Mouse (Mus musculus) neural tube, embryonic 15.5 days (tissue): ENCODE measurements around the gene Eng. TPM values are rescaled to one million over a fixed set of nuclear protein-coding genes. Genes with fewer than 3 reads are reported as not detected.

Experiments
- ATAC-seq: fragments of 200-750 bp; cut with Nextera tagmentation; 2 replicates; pipeline ENCODE4 v1.8.0; 2017; ENCODE audit warnings: mild to moderate bottlenecking, moderate TSS enrichment, moderate library complexity; ENCODE audit not compliant: low FRiP score
- H3K27ac ChIP-seq: fragments of 300-500 bp; sonication (generic); replicated peaks from 2 replicates; pipeline ENCODE4 v1.5.1; 2015; ENCODE audit warnings: mild to moderate bottlenecking, inconsistent platforms
- H3K27me3 ChIP-seq: fragments of 300-500 bp; sonication (generic); replicated peaks from 2 replicates; pipeline ENCODE4 v1.6.1; 2015; ENCODE audit warnings: inconsistent platforms
- H3K36me3 ChIP-seq: fragments of 300-500 bp; sonication (generic); 2 replicates; pipeline ENCODE4 v1.6.1; 2015; ENCODE audit warnings: inconsistent platforms
- H3K4me1 ChIP-seq: fragments of 300-500 bp; sonication (generic); 2 replicates; pipeline ENCODE4 v1.6.1; 2015; ENCODE audit warnings: inconsistent platforms
- H3K4me2 ChIP-seq: fragments of 300-500 bp; sonication (generic); 2 replicates; pipeline ENCODE4 v1.6.1; 2015; ENCODE audit warnings: inconsistent platforms, mild to moderate bottlenecking, moderate library complexity
- H3K4me3 ChIP-seq: fragments of 300-500 bp; sonication (generic); replicated peaks from 2 replicates; pipeline ENCODE4 v1.5.1; 2015; ENCODE audit warnings: mild to moderate bottlenecking, inconsistent platforms
- H3K9ac ChIP-seq: fragments of 300-500 bp; sonication (generic); replicated peaks from 2 replicates; pipeline ENCODE4 v1.6.1; 2015; ENCODE audit warnings: mild to moderate bottlenecking, inconsistent platforms
- H3K9me3 ChIP-seq: fragments of 300-500 bp; sonication (generic); replicated peaks from 2 replicates; pipeline ENCODE4 v1.6.1; 2016; ENCODE audit warnings: inconsistent platforms
- WGBS: fragments of 180-500 bp; shearing (Covaris S2); methylation state at CpG from one replicate; pipeline ENCODE4 v1.1.7; 2015; ENCODE audit warnings: mixed read lengths; 5-methylcytosine and 5-hydroxymethylcytosine counted together
- polyA plus RNA-seq: library from polyadenylated mRNA; unstranded; fragments of >200 nt; fragmentation: Nextera tagmentation; extraction: Ambion mirVana; gene quantifications from 2 replicates; pipeline ENCODE4 v1.2.1, GENCODE M21; 2015

Eng gene
- polyA plus RNA-seq, 1 experiment from 2014 or later, result 29.6 TPM

GRCm38 (mm10) chr2:32653764-32654163 lies 7.4 kb downstream of the Eng start:
- WGBS, result 36% methylated on average over 7 of the region's 7 CpGs
- Histone ChIP-seq H3K4me1 (no peaks in the 10 kb centered on the region; the same call in 1 of the 2 replicates), H3K27me3 (no peaks in the 10 kb centered on the region), H3K4me2 (no peak overlapping the region), H3K9me3 (no peaks in the 10 kb centered on the region), H3K27ac (peak overlapping the region; percentile 23; the same call in 1 of the 2 replicates), H3K9ac (no peak overlapping the region), H3K4me3 (no peak overlapping the region), H3K36me3 (no peaks in the 10 kb centered on the region)
- ATAC-seq, result no peak

- Histone ChIP-seq H3K4me1 (no peaks in the 10 kb centered on the region; the same call in 1 of the 2 replicates), H3K27me3 (no peaks in the 10 kb centered on the region), H3K9ac (no peak overlapping the region), H3K36me3 (no peaks in the 10 kb centered on the region), H3K4me3 (no peak overlapping the region), H3K9me3 (no peaks in the 10 kb centered on the region), H3K4me2 (no peak overlapping the region), H3K27ac (peak overlapping the region; percentile 18)
- 69% methylated on average over 14 of the region's 14 CpGs for WGBS
- ATAC-seq, result no peak
Observed at GRCm38 (mm10) chr2:32654743-32655393, 8.5 kb downstream of the Eng start.

DNA sequence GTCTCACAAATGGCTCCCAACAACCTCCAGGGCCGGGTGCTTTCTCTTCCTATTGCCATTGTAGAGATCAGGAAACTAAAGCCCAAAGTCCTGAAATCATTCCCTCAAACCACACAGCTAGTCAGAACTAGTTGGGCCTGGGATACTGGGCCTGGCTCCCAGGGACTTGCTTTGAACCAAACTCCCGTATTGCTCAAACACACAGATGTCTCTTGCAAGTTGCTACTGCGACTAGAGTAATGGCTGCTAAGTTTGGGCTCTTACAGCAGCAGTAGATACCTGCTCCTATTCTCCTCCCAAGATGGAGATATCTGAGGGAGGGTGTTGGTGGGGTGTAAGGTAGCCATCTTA lies 9.0 kb downstream of the Eng start:
- WGBS, result 88% methylated on average over 3 of the region's 3 CpGs
- no peaks in the 10 kb centered on the region for H3K36me3 ChIP-seq
- no peak overlapping the region for H3K4me3 ChIP-seq
- no peaks in the 10 kb centered on the region for H3K9me3 ChIP-seq
- H3K27me3 ChIP-seq, result no peaks in the 10 kb centered on the region
- peak overlapping the region; percentile 18 for H3K27ac ChIP-seq
- no peak overlapping the region for H3K9ac ChIP-seq
- no peak for ATAC-seq
- H3K4me1 ChIP-seq, result no peaks in the 10 kb centered on the region; the same call in 1 of the 2 replicates
- no peak overlapping the region for H3K4me2 ChIP-seq

DNA sequence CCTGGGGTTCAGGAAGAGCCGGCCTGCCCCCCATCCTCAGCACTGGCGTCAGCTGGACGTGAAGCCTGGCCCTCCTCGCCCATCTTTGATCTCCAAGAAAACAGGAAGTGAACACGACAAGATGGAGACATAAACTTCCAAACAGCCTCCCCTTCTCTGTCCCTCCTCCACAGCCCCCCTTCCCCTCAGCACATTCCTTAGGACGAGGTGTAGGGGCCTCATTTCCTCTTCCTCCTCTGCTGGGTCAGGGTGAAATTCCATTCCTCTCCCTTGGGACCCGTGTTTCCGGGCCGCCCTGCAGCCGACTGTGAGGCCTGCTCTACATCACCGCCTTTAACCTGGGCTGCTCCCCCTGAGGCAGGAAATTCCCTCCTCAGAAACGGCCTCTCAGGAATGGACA lies 9.4 kb downstream of the Eng start:
- Histone ChIP-seq H3K4me1 (no peaks in the 10 kb centered on the region; the same call in 1 of the 2 replicates), H3K4me3 (no peak overlapping the region), H3K4me2 (no peak overlapping the region), H3K27ac (0 out of 2 replicates have a peak overlapping the region, but pooled peaks have one; percentile 18), H3K9me3 (no peaks in the 10 kb centered on the region), H3K27me3 (no peaks in the 10 kb centered on the region), H3K9ac (no peak overlapping the region), H3K36me3 (no peaks in the 10 kb centered on the region)
- ATAC-seq, result no peak
- WGBS, result 67% methylated on average over 12 of the region's 12 CpGs

DNA sequence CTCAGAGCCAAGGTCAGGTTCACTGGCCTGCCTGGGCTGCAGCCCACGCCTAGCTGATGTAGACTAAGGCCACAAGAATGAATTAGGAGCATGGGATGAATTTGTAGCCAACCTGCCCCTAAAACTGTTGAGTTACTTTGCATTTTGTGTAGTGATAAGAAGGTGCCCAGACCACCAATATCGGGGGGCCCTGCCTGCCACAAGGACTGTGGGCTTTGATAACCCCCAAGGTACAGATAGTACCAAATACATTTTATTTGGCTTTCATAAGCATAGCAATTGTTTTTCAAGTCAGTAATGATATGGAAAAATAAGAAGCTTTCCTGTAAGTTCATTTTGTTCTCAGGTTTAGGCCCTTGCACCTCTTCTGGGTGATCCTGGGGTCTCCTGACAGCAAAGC lies 12.5 kb downstream of the Eng start:
- 88% methylated on average over 2 of the region's 2 CpGs for WGBS
- no peak for ATAC-seq
- Histone ChIP-seq H3K9me3 (no peaks in the 10 kb centered on the region), H3K4me3 (no peak overlapping the region), H3K27ac (no peak overlapping the region), H3K4me2 (no peak overlapping the region), H3K9ac (no peak overlapping the region), H3K27me3 (no peaks in the 10 kb centered on the region), H3K4me1 (no peaks in the 10 kb centered on the region; the same call in 1 of the 2 replicates), H3K36me3 (no peaks in the 10 kb centered on the region)

DNA sequence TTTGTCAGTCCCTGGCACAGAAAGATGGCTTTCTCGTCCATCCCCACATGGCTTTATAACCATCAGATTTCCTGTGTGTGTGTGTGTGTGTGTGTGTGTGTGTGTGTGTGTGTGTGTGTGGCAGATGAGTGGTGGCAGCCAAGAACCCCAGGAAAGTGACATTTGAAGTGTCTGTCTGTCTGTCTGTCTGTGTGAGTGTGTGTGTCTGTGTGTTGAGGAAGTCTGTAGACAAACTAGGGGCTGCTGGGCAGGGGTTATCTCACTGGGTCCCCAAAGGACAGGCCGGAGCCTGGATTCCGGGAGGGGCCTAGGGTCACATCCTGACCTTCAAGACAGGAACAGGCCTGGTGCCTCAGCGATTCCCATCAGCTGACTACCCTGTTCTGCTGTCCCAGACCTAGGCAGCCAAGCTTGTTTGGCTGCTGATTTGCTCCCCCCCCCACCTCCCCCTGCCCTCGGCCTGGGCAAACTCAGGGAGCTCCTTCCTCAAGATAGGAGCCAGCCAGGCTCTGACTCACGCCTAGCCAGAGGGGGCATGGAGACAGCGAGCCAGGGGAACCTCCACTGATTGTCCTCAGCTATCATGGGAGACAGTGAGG lies 15.2 kb downstream of the Eng start:
- no peak overlapping the region for H3K9ac ChIP-seq
- no peaks in the 10 kb centered on the region for H3K9me3 ChIP-seq
- H3K36me3 ChIP-seq, result no peaks in the 10 kb centered on the region
- no peaks in the 10 kb centered on the region for H3K27me3 ChIP-seq
- ATAC-seq, result no peak
- H3K4me3 ChIP-seq, result no peak overlapping the region
- H3K4me1 ChIP-seq, result peaks cover 5% of the 10 kb centered on the region; the same call in 1 of the 2 replicates
- H3K27ac ChIP-seq, result no peak overlapping the region
- WGBS, result 54% methylated on average over 7 of the region's 7 CpGs
- no peak overlapping the region for H3K4me2 ChIP-seq

GRCm38 (mm10) chr2:32662291-32662690 lies 15.9 kb downstream of the Eng start:
- 53% methylated on average over 5 of the region's 5 CpGs for WGBS
- Histone ChIP-seq H3K27ac (no peak overlapping the region), H3K4me1 (peaks cover 5% of the 10 kb centered on the region; the same call in 1 of the 2 replicates), H3K9me3 (no peaks in the 10 kb centered on the region), H3K9ac (no peak overlapping the region), H3K4me2 (no peak overlapping the region), H3K4me3 (no peak overlapping the region), H3K36me3 (no peaks in the 10 kb centered on the region), H3K27me3 (no peaks in the 10 kb centered on the region)
- ATAC-seq, result no peak

DNA sequence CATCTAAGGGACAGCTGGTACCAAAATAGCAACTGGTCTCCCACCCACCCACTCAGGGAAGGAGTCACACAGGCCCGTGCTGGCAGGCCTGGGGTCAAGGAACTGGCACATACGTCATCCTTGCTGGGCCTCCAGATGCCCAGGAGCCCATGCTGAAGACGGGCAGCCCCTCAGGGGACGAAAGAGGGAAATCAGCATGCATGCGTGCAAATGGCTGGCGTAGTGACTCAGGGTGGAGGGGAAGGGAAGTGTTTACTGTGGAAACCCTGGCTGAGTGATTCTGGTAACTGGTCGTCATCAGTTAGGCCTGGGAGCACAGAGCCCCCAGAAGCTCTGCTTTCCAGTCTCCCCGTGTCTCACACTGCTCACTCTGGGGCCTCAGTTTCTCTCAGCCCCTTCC lies 18.9 kb downstream of the Eng start:
- Histone ChIP-seq H3K9ac (no peak overlapping the region), H3K4me2 (no peak overlapping the region), H3K36me3 (no peaks in the 10 kb centered on the region), H3K4me3 (no peak overlapping the region), H3K4me1 (peaks cover 8% of the 10 kb centered on the region; the same call in 1 of the 2 replicates), H3K9me3 (no peaks in the 10 kb centered on the region), H3K27me3 (no peaks in the 10 kb centered on the region), H3K27ac (no peak overlapping the region)
- ATAC-seq, result no peak
- 71% methylated on average over 8 of the region's 8 CpGs for WGBS

- no peak overlapping the region for H3K9ac ChIP-seq
- H3K27me3 ChIP-seq, result no peaks in the 10 kb centered on the region
- 91% methylated on average over 6 of the region's 6 CpGs for WGBS
- peaks cover 8% of the 10 kb centered on the region; the same call in 1 of the 2 replicates for H3K4me1 ChIP-seq
- no peak overlapping the region for H3K4me3 ChIP-seq
- H3K36me3 ChIP-seq, result no peaks in the 10 kb centered on the region
- no peak overlapping the region for H3K27ac ChIP-seq
- no peak for ATAC-seq
- H3K4me2 ChIP-seq, result no peak overlapping the region
- no peaks in the 10 kb centered on the region for H3K9me3 ChIP-seq
Observed at GRCm38 (mm10) chr2:32665853-32666252, 19.5 kb downstream of the Eng start.

- Histone ChIP-seq H3K4me1 (peaks cover 8% of the 10 kb centered on the region; the same call in 1 of the 2 replicates), H3K9ac (no peak overlapping the region), H3K27me3 (no peaks in the 10 kb centered on the region), H3K36me3 (no peaks in the 10 kb centered on the region), H3K4me2 (no peak overlapping the region), H3K9me3 (no peaks in the 10 kb centered on the region), H3K27ac (no peak overlapping the region), H3K4me3 (no peak overlapping the region)
- WGBS, result 20% methylated on average over 11 of the region's 11 CpGs
- ATAC-seq, result no peak
Observed at GRCm38 (mm10) chr2:32667775-32668174, 21.4 kb downstream of the Eng start.

DNA sequence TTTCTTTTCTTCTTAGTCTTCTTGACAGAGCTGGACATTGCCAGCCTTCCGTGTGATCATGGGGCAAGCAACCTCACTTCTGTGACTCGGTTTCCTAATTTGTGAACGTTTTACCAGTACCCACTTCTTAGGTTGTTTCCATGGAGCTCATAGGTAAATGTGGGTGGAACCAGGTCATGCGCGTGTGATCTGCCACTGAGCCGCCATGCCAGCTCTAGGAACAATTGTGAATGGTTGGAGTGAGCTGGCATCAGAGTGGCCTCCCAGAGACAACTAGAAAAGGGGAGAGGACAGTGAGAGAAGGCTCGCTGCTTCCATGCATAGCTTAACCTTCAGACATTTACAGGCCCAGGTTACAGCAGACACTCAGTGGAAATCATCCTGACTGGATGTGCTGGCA lies 21.8 kb downstream of the Eng start:
- H3K27me3 ChIP-seq, result no peaks in the 10 kb centered on the region
- no peak overlapping the region for H3K9ac ChIP-seq
- no peak for ATAC-seq
- no peaks in the 10 kb centered on the region for H3K36me3 ChIP-seq
- no peak overlapping the region for H3K4me2 ChIP-seq
- no peak overlapping the region for H3K4me3 ChIP-seq
- 77% methylated on average over 7 of the region's 7 CpGs for WGBS
- H3K4me1 ChIP-seq, result peaks cover 8% of the 10 kb centered on the region; the same call in 1 of the 2 replicates
- no peak overlapping the region for H3K27ac ChIP-seq
- H3K9me3 ChIP-seq, result no peaks in the 10 kb centered on the region

- H3K9ac ChIP-seq, result no peak overlapping the region
- H3K9me3 ChIP-seq, result no peaks in the 10 kb centered on the region
- no peak overlapping the region for H3K27ac ChIP-seq
- H3K36me3 ChIP-seq, result no peaks in the 10 kb centered on the region
- peaks cover 8% of the 10 kb centered on the region; the same call in 1 of the 2 replicates for H3K4me1 ChIP-seq
- WGBS, result 44% methylated on average over 3 of the region's 3 CpGs
- no peak overlapping the region for H3K4me3 ChIP-seq
- ATAC-seq, result no peak
- H3K4me2 ChIP-seq, result no peak overlapping the region
- no peaks in the 10 kb centered on the region for H3K27me3 ChIP-seq
Observed at GRCm38 (mm10) chr2:32669876-32670275, 23.5 kb downstream of the Eng start.
